Mouse (Mus musculus) intestine, postnatal 0 days (tissue): Measurements from ENCODE around the gene Phf5a. TPM values are rescaled to one million over a fixed set of nuclear protein-coding genes. Genes with fewer than 3 reads are reported as not detected.

Experiments
- ATAC-seq: fragments of 200-750 bp; cut with Nextera tagmentation; 2 replicates; pipeline ENCODE4 v1.8.0; 2017; ENCODE audit warnings: mild to moderate bottlenecking, moderate TSS enrichment, moderate library complexity
- H3K27ac ChIP-seq: fragments of 300-500 bp; sonication (generic); 2 replicates; pipeline ENCODE4 v1.5.1; 2014; ENCODE audit warnings: mild to moderate bottlenecking, low read depth, low read length, moderate library complexity
- H3K27me3 ChIP-seq: fragments of 300-500 bp; sonication (generic); replicated peaks from 2 replicates; pipeline ENCODE4 v1.6.1; 2014; ENCODE audit warnings: low read length, mixed read lengths; ENCODE audit not compliant: control insufficient read depth, insufficient read depth
- H3K36me3 ChIP-seq: fragments of 300-500 bp; sonication (generic); 2 replicates; pipeline ENCODE4 v1.6.1; 2014; ENCODE audit warnings: mild to moderate bottlenecking, moderate library complexity; ENCODE audit not compliant: control insufficient read depth, insufficient read depth
- H3K4me1 ChIP-seq: fragments of 300-500 bp; sonication (generic); replicated peaks from 2 replicates; pipeline ENCODE4 v1.6.1; 2014; ENCODE audit warnings: antibody characterized with exemption, low read length, mixed read lengths; ENCODE audit not compliant: control insufficient read depth, insufficient read depth
- H3K4me2 ChIP-seq: fragments of 300-500 bp; sonication (generic); replicated peaks from 2 replicates; pipeline ENCODE4 v1.6.1; 2014; ENCODE audit warnings: low read depth, mild to moderate bottlenecking, moderate library complexity
- H3K4me3 ChIP-seq: fragments of 300-500 bp; sonication (generic); 2 replicates; pipeline ENCODE4 v1.5.1; 2014; ENCODE audit warnings: low read depth, low read length
- H3K9ac ChIP-seq: fragments of 300-500 bp; sonication (generic); 2 replicates; pipeline ENCODE4 v1.6.1; 2014; ENCODE audit warnings: mild to moderate bottlenecking, low read depth, low read length
- H3K9me3 ChIP-seq: fragments of 300-500 bp; sonication (generic); 2 replicates; pipeline ENCODE4 v1.6.1; 2016; ENCODE audit warnings: mixed run types; ENCODE audit not compliant: control insufficient read depth
- CTCF ChIP-seq: sonication (generic); IDR thresholded peaks from 2 replicates; pipeline ENCODE4 v1.5.1; 2016; ENCODE audit warnings: low read depth, mild to moderate bottlenecking, control low read depth, antibody characterized with exemption, moderate library complexity
- WGBS: fragments of 180-500 bp; shearing (Covaris S2); extraction: QIAGEN DNeasy Blood & Tissue Kit; methylation state at CpG from one replicate; pipeline ENCODE4 v1.1.7; 2014; 5-methylcytosine and 5-hydroxymethylcytosine counted together
- polyA plus RNA-seq: library from polyadenylated mRNA; unstranded; fragments of >200 nt; fragmentation: Nextera tagmentation; extraction: Ambion mirVana; gene quantifications from 2 replicates; pipeline ENCODE4 v1.2.1, GENCODE M21; 2015

The Phf5a gene
- polyA plus RNA-seq, 1 experiment from 2014 or later, result 79.2 TPM

DNA sequence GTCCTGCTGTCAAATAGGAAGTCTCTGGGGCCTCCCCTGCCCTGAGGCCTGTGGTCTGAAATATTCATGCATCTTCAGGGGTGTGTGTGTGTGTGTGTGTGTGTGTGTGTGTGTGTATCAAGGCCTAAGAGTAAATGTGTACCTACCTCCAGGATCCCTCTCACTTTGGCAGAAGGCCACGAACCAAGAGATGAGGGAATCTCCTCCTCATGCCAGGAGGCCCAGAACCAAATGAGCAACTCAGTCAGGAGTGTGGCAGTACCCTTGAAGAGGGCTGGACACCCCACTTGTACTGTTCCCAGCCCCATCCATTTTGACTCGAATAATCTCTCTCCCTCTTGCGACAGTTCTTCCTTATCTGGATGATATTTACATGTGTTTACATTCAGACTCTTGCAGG, 39.5 kb downstream of the Phf5a start:
- no peaks in the 10 kb centered on the region for H3K9me3 ChIP-seq
- no peak for TF ChIP-seq CTCF
- no peak overlapping the region for H3K9ac ChIP-seq
- no peak overlapping the region for H3K4me2 ChIP-seq
- no peaks in the 10 kb centered on the region for H3K27me3 ChIP-seq
- WGBS, result 59% methylated on average over 3 of the region's 3 CpGs
- no peak overlapping the region for H3K27ac ChIP-seq
- H3K4me1 ChIP-seq, result no peaks in the 10 kb centered on the region; the same call in 1 of the 2 replicates
- H3K4me3 ChIP-seq, result no peak overlapping the region
- ATAC-seq, result no peak
- H3K36me3 ChIP-seq, result no peaks in the 10 kb centered on the region; the same call in 1 of the 2 replicates

DNA sequence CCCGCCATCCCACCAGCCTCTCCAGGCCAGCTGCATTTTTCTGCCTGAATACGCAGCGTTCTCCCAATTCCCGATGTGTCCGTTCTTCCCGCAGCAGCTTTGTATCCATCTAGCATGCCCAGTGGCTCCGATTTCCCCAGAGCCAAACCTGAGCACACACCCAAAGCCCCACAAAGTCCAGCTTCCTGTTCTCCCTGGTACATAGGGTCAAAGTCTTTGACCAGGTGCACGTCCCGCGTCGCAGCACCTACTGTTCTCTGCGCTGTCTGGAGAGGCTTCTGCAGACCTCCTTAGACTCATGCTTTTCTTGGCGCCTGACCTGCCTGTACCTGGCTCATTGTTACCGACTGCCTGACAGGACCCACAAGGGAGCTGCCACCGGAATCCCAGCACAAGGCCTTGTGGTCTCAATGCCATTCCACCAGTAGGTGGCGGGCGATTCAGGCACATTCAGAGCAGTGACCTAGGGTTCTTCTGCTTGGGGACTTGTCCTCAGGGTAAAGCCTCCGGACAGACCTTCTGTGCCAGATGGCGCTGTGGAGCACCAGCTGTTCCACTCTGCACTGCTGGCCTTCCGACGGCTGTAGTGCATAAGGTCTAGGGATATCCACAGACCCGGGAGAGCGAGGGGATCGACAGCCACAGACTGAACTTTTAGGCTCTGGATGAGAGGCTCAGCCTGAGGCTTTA, 40.4 kb downstream of the Phf5a start:
- peak overlapping the region; percentile 56 for H3K4me2 ChIP-seq
- 8% methylated on average over 24 of the region's 24 CpGs for WGBS
- no peaks in the 10 kb centered on the region for H3K27me3 ChIP-seq
- H3K27ac ChIP-seq, result peak overlapping the region; percentile 46; the same call in 1 of the 2 replicates
- H3K9ac ChIP-seq, result no peak overlapping the region
- peaks cover 4% of the 10 kb centered on the region; the same call in 1 of the 2 replicates for H3K36me3 ChIP-seq
- H3K9me3 ChIP-seq, result no peaks in the 10 kb centered on the region
- no peaks in the 10 kb centered on the region; the same call in 1 of the 2 replicates for H3K4me1 ChIP-seq
- peak overlapping the region; percentile 14 for H3K4me3 ChIP-seq
- ATAC-seq, result peak; percentile 75
- peak; percentile 100 for TF ChIP-seq CTCF

DNA sequence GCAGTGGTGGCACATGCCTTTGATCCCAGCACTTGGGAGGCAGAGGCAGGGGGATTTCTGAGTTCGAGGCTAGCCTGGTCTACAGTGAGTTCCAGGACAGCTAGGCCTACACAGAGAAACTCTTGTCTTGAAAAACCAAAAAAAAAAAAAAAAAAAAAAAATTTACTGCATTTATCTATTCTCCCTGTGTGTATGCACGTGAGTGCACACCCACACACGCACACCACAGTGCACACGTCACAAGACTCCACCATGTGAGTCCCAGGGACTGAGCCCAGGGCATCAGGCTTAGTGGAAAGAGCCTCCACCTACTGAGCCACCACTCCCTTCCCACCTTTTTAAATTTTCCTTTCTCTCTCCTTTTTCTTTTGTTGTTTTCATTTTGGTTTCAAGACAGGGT, 41.2 kb downstream of the Phf5a start:
- H3K27me3 ChIP-seq, result no peaks in the 10 kb centered on the region
- TF ChIP-seq CTCF, result no peak
- H3K9ac ChIP-seq, result no peak overlapping the region
- no peak overlapping the region for H3K4me3 ChIP-seq
- peaks cover 4% of the 10 kb centered on the region; the same call in 1 of the 2 replicates for H3K36me3 ChIP-seq
- WGBS, result 75% methylated on average over 4 of the region's 4 CpGs
- H3K9me3 ChIP-seq, result no peaks in the 10 kb centered on the region
- no peak overlapping the region for H3K4me2 ChIP-seq
- no peaks in the 10 kb centered on the region for H3K4me1 ChIP-seq
- no peak for ATAC-seq
- 0 out of 2 replicates have a peak overlapping the region, but pooled peaks have one; percentile 46 for H3K27ac ChIP-seq

DNA sequence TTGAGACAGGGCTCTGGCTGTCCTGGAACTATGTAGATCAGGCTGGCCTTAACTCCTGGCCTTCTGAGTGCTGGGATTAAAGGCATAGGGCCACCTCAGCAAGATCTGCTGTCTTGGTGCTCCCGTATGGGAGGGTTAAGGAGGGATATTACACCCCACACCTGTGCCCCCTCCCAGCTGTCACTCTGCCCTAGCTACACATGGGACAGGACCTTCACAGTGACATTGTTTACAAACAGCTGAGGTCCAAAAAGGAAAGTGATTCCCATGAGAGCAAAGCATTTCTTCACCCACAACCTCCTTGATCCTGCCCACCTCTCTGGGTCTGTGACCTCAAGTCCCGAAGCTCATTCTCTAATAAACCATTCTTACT, 42.5 kb downstream of the Phf5a start:
- Histone ChIP-seq H3K4me2 (no peak overlapping the region), H3K4me3 (no peak overlapping the region), H3K27me3 (no peaks in the 10 kb centered on the region), H3K36me3 (peaks cover 15% of the 10 kb centered on the region; the same call in 1 of the 2 replicates), H3K4me1 (no peaks in the 10 kb centered on the region), H3K9me3 (no peaks in the 10 kb centered on the region), H3K27ac (no peak overlapping the region), H3K9ac (no peak overlapping the region)
- TF ChIP-seq CTCF, result no peak
- no peak for ATAC-seq
- 65% methylated on average over 2 of the region's 2 CpGs for WGBS

DNA sequence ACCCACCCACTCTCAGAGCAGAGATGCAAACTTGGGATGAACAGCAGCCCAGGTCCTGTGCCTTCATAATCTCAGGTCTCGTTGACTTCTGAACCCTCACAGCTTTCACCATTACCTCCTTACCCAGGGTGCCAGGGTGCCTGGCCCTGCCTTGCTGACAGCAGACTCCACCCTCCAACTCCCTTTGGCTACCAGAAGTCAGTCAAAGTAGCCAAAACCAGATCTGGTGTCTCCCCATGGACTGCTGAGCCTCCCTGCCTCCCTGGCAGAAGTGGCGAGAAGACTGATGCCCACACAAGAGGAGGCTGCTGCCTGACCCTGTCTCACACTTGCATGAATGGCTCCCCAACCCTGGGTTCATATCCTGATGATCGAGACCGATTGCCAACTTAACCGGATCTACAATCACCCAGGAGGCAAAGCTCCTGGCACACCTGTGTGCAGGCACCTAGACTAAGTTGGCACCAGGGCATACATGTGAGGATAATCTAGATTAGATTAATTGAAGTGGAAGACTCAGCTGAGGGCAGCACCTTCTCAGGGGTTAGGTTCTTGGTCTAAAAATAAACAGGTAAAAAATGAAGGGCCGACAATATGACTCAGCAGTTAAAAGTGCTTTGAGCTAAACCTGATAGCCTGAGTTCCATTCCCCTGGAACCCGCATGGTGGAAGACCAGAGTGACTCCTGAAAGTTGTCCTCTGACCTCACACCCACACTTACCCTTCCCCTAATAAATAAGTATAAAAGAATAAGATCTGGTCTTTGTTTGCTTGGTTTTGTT, 43.1 kb downstream of the Phf5a start:
- TF ChIP-seq CTCF, result no peak
- Histone ChIP-seq H3K36me3 (peaks cover 20% of the 10 kb centered on the region), H3K27ac (no peak overlapping the region), H3K9ac (no peak overlapping the region), H3K9me3 (no peaks in the 10 kb centered on the region), H3K4me1 (no peaks in the 10 kb centered on the region), H3K27me3 (no peaks in the 10 kb centered on the region), H3K4me3 (no peak overlapping the region), H3K4me2 (no peak overlapping the region)
- WGBS, result 88% methylated on average over 7 of the region's 7 CpGs
- ATAC-seq, result no peak

DNA sequence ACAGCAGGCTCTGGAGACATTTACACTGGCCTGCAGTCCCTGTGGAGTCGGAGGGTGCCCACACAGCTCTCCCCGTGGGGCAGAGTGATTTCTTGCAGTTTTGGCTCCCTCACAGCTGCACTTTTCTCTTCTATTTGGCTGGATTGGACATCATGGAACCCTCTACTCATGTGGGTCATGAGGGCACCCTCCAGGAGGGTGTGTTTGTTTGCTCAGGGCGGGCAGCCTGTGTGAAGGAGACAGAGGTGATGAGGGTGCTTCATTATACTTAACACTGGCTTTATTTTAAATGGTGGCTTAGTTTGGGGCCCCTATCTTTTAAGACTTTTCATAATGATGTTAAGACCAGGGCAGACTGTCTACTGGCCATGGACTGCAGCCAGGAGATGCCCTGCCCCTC, 46.9 kb downstream of the Phf5a start:
- Histone ChIP-seq H3K4me1 (no peaks in the 10 kb centered on the region), H3K27me3 (no peaks in the 10 kb centered on the region), H3K27ac (no peak overlapping the region), H3K9ac (no peak overlapping the region), H3K4me3 (no peak overlapping the region), H3K9me3 (no peaks in the 10 kb centered on the region), H3K4me2 (no peak overlapping the region), H3K36me3 (peaks cover 45% of the 10 kb centered on the region)
- WGBS, result 53% methylated on average over 3 of the region's 3 CpGs
- no peak for ATAC-seq
- TF ChIP-seq CTCF, result no peak
